Mouse (Mus musculus) regulatory T cell (primary cell): ENCODE data around the gene Ppp1r9a.

Experiments
- in situ Hi-C: fragments of 300-600 bp; cut with MboI, MseI; formaldehyde crosslinking; loops from one replicate; pipeline ENCODE4 v1.15.1; 2025; ENCODE audit warnings: high pct_unique_total_duplicates

The Ppp1r9a gene

DNA sequence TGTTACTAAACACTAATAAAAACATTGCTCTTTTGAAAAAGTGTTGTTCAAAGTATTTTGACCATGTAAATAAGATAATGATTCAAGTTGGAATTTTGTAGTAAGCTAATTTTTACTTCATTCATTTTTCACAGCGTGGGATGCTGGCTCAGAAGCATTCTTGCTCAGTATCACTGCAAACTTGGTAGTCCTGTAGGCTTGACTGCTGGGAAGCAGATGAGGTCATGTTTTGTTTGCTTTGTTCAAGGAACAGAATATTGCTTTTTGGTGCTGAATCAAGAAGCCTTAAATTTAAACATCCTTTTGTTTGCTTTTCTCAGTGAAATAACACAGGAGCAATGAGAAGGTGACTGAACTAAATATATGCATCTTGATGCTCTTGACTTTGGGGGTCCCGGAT is 136.6 kb downstream of the Ppp1r9a start:
- in situ Hi-C loops = no loop called here

DNA sequence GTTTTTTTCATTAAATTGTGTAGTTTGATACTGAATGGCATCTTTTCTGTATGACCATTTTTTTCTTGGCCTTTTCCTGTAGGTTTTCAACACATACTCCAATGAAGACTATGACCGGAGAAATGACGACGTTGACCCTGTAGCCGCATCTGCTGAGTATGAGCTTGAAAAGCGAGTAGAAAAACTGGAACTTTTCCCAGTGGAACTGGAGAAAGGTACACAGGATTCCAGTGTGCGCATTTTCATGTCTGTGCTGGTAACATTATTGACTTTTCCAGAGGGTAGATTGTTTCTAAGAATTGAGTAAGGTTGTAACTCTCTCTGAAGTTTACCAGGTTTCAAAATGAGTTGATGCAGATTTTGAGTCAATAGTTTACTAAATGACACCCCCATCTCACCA is 143.1 kb downstream of the Ppp1r9a start:
- in situ Hi-C loops = no loop called here

DNA sequence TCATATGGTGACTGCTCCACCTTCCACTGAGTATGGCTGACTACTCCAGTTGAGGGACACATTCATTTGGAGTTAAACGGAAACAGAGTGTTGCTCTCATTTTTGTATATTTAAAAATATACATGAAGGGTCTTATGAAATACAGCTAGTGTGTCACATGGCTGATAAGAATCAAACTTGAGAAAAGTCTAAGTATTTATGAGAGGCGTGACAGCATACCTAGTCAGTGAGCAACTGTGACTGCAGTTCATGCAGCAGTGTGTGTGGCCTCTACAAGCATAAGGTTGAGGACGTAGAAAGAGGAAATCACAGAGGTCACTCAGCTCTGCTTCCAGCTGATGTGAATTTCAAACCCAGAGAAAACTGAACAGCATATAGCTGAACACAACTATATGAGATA is 145.3 kb downstream of the Ppp1r9a start:
- in situ Hi-C loops = no loop called here

DNA sequence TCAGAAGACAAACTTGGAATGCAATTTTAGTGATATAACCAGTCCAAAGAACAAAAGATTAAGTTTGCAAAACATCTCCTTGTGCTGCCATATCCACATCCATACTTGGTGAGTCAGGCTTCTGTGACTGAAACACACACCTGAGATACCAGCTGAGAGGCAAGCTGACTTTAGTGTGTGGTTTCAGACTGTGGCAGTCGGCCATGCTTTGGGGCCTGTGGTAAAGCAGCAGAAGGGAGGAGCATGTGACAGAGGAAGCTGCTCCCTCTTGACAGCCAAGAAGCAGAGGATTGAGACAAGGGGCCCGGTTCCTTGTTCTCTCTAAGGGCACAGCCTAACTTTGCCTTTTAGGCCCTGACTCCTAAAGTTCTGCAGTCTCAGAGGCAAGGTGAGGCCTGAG is 149.6 kb downstream of the Ppp1r9a start:
- in situ Hi-C loops = no loop called here

DNA sequence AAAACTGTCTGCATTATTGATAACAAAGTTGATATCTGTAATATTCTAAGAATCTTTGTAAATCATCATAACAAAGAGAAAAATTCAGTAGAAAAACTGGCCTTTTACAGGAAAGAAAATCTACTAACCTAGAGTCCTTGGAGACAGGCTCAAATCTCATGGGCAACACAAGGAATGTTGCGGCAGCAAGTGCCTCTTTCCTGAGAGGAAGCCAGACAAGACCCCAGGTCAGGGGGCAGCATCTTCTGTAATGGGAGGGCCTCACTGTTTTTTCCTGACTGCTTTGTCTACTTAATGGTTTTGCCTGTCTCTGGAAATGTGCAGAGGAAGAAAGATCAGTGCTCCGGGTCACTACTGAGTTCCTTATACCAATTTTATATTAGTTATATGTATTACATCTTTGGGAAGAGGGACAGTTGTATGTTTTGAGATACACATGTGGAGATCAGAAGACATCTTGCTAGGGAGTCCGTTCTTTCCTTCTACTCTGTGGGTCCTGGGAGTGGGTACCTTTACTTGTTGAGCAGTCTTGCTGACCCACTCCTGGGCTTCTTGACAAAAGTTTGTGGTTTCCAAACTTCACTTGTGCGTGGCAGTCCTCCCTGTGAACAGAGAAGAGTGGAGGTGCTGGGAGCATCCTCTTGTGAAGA is 151.9 kb downstream of the Ppp1r9a start:
- in situ Hi-C loops = no loop called here

DNA sequence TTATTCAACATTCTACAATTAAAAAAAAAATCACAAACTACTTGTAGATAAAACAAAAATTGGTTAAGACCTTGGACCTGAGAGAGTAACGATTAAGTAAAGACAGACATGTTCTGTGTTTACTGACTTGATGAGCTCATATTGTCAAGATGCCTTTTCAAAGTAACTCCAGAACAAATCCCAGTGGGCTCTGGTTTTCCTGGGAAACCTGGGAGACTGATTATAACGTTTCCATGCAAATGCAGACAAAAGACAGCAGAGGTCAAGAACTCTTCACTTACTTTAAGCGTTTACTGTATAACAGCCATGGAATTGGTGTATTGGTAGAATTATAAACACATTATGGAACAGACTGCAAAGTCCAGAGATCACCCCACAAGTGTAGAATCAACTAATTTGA is 172.0 kb downstream of the Ppp1r9a start:
- in situ Hi-C loops = no loop called here

DNA sequence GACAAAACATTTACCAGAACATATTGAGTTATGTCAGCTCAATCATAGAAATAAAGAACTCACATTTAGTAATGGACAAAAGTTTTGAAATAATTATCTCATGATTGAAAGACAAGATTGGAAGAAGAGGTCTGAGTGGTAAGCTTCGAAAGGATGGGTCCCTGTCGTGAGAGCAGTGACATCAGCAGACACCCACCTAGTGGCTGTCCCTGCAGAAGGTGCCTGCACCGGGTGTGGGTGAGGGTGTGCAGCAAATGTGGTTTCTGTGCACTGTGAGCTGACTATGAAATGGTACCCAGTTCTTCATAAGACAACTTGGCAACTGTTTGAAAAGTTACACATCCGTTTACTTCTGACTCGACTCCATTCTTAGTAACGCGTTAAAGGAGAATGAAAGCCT is 173.0 kb downstream of the Ppp1r9a start:
- in situ Hi-C loops = no loop called here

DNA sequence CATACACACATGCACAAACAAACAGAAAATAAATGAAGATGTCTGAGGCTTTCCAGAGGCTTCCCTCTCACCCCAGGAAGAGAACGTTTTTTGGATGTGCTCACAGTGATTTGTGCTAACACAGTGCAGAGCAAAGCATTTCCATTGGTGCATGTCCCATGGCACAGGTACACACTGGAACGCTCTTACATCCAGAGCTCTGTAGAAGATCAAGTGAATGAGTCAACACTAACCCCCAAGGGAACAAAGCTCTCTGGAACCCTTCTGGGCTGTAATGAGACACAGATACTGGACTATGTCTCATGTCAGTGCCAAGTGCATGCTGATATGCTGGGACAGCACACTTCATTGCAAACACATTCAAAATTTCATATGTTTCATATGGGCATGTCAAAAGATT is 175.3 kb downstream of the Ppp1r9a start:
- in situ Hi-C loops = no loop called here

DNA sequence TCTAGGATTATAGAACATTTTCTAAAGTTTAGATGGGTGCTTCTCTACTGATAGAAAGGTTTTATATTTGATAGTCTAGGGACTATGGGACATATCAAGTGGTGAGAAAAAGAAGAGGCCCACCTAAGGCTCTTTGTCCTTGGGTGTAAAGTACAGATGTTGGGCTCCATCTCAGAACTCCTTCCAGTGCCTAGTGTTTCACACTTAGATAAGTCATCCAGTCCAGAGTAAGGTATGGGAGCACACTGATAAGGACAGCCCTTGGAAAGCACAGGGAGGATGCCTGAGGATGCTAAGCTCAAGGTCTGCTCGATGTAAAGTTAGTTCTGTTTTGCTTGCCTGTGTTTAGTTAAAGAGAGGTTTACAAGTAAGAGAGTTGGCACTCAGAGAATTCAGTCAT is 176.4 kb downstream of the Ppp1r9a start:
- in situ Hi-C loops = no loop called here

DNA sequence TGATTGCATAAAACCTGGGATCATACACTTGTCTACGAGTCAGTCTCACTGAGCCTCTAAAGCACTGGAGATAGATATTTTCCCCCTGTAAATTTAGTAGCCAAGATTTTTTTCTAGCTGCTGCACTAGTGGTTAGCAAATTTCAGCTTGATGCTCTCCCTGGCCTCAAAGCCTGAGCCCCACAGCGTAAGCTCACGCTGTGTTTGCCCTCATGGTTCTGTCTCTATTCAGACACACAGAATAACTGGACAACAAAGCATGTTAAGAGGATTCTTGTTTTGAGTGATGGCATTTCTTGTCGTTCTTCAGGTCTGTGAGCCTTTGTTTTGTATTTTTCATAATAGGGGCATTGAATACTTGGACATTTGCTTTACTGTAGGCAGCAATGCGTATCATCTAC is 177.4 kb downstream of the Ppp1r9a start:
- in situ Hi-C loops = no loop called here

DNA sequence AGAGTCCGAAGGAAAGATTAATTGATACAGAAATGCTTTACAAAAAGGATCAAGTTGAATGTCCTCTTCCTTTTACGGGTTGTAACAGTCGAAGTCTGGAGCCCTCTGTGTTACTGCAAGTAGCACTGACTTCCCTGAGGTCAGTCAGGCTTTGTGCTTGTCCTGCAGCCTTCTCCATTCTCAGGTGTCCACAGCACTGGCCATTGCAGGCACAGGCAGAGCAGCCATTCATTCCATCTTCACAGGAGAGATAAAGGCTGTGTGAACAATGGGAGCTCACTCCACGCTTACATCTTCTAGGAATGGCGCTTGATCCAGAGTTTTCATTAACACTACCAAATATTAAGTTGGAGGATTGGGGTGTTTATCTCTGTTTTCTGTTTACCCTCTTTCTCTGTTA is 177.8 kb downstream of the Ppp1r9a start:
- in situ Hi-C loops = no loop called here

DNA sequence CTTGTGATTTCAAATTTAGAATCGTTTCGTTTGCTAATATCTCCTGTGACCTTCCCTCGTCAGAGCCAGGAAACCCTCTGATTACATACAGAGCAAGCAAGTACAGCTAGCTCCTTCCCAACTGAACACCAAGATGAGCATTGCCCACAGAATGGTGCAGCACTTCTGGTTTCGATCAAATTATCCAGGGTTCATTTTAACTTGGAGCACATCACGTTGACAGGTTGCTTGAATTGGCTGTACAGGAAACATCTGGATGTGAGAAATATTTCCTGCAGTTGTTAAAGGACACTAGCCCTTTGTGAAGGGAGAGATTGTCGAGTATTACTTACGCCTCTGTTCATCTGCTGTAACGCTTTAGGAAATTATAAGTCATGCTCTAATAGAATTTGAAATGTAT is 178.4 kb downstream of the Ppp1r9a start:
- in situ Hi-C loops = no loop called here

DNA sequence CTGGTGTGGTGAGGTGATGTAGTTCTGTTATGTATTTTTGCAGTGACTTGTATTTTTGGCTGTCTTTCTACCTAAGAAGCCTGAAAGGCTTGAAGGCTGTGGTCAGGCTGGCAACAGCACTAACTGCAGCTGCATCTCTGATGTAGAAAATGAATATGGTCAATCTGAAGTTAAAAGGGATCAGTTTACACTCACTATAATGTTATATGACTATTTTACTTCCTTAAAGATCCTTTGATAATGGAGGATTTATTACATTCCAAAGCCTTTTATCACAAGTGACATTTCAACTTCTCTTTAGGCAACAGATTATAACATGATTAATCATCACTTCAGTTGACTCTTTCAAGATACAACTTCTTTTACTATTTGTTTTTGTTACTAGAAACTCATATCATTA is 179.4 kb downstream of the Ppp1r9a start:
- in situ Hi-C loops = no loop called here

DNA sequence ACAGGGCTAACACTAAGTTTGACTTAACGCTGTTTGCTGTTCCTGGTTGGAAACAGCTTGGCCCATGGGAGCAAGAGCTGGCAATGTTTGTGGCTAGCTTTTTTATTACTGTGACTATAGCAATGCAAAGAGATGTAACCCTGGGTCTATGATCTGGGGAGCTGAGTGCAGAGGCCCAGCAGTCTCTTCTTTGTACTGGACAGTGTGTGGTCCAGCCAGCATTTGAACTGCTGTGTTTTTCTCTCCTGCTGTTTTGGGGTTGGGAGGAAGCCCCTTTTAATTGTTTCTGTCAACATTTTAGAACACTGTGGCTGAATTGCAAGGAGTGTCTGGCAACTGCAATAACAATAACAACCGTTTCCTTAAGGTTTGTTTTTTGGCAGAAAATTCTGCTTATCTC is 180.0 kb downstream of the Ppp1r9a start:
- in situ Hi-C loops = no loop called here

DNA sequence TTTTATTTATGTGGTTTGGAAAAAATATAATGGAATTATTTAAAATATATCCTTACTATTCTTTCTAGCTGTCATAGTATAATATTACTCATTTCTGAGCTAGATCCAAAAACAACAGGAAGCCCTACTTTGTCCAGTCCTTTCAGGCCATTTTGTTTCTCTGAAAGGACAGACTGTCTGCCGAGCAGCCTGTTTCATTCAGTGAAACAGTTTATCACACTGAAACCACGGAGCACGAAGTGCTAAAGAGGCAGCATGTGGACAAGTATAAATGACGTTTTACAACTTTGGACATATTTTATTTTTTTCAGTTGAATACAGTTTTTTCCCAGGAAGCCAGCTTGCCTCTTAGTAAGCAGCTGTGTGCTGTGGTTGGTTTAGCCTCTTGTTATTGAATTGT is 181.2 kb downstream of the Ppp1r9a start:
- in situ Hi-C loops = no loop called here

DNA sequence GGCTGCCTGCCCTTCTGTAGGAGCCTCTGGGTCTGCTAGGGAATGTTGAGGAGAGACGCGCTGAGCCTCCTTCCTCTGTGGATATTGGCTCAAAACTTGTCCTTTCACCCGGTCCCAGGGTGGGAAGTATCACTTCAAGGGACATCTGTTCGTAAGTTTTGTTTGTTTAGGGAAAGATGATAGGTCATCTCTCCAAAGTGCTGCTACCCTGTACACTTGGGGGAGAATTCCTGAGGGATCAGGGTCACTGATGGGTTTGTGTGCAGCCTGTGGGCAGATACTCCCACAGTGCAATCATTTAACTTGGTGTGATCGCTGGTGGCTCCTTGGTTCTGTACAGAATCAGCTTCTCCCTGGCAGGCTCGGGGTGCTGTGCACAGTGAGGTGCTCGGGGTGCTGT is 189.2 kb downstream of the Ppp1r9a start:
- in situ Hi-C loops = no loop called here

DNA sequence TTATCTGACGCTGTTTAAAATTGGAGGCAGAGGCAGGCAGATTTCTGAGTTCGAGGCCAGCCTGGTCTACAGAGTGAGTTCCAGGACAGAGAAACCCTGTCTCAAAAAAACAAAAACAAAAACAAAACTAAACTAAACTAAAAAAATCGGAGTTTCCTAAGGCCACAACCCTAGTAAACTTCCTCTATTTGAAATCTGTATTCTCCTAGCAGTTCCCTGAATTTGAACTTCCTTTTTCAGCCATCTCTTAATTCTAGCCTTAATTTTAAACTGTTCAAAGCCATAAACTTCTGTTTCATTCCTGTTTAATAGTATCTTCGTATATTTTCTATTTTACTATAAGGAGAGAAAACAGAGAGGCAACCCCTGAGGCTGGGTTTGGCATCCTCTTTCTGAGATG is 190.1 kb downstream of the Ppp1r9a start:
- in situ Hi-C loops = no loop called here

DNA sequence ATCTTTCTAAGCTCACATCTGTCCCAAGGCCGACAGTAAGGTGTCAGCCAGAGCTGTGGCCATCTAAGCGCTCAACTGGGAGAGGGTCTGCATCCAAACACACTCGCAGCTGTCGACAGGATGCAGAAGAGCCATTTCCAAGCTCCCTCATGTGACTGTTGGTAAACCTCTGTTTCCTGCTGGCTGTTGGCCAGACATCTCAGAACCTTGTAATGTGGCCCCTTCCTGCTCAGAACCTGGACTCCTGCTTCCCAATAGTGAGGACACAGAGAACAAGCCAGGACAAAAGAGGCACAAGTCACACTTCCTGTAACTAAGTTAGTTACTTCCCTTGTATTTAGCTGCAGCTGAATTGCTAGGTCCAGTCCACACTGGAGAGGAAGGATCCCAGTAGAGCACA is 190.8 kb downstream of the Ppp1r9a start:
- in situ Hi-C loops = no loop called here

DNA sequence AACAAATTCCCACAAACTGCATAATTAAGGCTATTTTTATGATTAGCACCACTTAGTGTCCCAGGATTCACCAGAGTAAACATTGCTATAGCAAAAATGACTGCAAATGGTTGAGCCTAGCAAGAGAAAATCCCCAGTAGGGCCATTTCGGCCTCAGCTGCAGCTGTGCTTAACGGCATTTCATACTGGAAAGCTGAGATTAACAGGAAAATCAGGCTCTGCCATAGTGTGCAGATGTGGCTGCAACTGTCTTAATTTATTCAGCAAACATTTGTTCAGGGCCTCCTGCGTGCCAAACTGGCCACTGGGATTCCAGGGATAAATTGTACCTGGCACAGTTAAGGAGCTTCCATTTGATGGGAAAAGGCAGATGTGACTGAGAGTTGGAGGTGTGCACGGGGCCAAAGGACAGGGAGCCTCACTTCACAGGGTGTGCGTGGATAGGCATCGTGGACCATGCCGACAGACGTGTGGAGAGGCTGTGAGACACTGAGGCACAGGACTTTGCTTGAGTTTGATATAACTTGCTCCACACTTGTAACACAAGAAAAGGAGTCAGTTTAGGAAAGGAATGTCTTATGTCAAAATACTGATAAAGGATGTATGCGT is 192.8 kb downstream of the Ppp1r9a start:
- in situ Hi-C loops = no loop called here

DNA sequence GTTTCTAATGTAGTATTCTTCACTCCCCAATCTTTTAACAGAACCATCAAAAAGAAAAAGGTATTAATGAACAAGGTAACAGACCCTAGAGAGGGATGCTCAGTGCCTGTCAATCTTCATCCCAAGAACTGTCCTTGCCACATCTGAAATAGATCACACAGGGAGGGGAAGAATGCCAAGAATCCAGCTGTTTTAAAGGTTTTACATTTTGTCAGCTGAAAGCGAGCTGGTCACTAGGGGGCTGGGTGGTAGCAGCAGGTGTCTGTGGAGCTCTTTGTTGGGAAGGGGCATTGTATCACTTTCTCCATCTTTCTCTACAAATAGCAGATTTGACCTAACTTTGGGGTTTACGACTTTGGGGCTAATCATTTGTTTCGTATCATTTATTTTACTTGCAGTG is 194.6 kb downstream of the Ppp1r9a start:
- in situ Hi-C loops = no loop called here

DNA sequence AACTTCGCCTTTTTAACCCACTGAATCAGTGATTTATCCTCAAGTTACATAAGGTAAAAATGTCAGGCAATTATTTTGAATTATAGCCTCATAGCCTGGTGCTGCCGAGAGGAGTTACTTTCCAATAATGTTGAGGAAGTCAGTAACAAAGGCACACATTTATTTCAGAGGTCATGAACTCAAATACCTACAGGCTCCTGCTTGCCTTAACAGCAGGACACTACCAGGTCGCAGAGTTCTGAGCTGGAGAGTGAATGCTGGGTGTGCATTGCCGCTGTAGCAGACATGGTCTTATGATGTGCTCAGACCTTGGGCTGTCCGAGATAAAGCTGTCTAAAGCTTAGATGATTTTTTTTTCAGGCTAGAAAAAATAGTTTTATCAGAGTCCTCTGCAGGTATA is 196.6 kb downstream of the Ppp1r9a start:
- in situ Hi-C loops = no loop called here

DNA sequence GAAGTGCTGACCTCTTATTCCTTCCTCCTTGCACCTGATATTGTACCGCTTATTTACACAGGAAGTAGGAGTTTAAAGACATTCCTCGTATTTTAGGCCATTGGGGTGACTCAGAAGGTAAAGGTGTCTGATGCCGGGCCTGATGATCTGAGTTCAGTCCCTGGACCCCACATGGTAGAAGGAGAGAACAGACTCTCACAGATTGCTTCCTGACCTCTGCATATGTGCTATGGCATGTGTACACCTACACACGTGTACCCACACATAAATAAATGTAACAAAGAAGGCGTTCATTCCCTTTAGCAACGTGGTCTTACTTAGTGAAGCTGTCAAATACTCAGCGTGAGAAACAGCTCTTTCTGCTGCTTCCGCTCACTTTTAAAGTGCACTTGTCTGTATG is 197.1 kb downstream of the Ppp1r9a start:
- in situ Hi-C loops = loop anchor here (25.0 kb wide), 2 partner anchors 538 to 1588 kb away; no protein-coding TSS in a partner anchor

DNA sequence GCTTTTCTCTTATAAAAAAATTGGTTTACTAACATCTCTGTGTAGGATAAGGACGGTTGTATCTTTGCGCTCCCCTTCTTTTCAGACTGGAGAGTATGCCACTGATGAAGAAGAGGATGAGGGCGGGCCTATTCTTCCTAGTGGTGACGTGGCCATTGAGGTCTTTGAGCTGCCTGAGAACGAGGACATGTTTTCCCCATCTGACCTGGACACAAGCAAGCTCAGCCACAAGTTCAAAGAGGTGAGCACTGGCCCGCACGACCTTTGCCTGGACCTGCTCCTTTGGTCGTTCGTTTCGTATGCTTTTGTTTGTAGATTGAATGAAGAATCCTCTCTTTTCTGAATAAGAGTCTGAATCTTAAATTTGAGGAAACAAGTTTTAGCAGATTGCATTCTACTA is 197.6 kb downstream of the Ppp1r9a start:
- in situ Hi-C loops = loop anchor here (25.0 kb wide), 2 partner anchors 538 to 1588 kb away; no protein-coding TSS in a partner anchor

DNA sequence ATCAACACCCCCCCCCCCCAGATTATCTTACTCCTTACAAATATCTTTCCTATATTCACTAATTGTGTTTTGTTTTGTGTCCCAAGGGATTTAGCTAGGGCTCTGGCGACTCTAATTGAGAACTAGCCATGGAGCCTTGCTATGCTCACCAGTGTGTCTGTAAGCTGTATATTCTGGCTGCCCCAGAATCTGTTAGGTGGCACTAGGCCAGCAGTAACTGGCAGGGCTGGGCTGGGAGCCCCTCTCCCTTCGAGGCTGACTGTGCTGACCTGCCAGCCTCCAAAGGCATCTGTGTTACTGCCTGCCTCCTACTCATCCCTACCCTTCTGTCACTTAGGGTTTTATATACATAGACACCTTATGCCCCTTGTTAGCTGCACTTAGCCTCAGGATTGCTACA is 200.0 kb downstream of the Ppp1r9a start:
- in situ Hi-C loops = loop anchor here (25.0 kb wide), 2 partner anchors 540 to 1590 kb away; no protein-coding TSS in a partner anchor
